Mouse (Mus musculus) forebrain, embryonic 16.5 days (tissue): ENCODE data around the gene Mrgprb3. TPM values are rescaled to one million over a fixed set of nuclear protein-coding genes. Genes with fewer than 3 reads are reported as not detected.

Experiments
- ATAC-seq: fragments of 200-750 bp; cut with Nextera tagmentation; 2 replicates; pipeline ENCODE4 v1.8.0; 2017; ENCODE audit warnings: mild to moderate bottlenecking, moderate library complexity
- H3K27ac ChIP-seq: fragments of 300-500 bp; sonication (generic); 2 replicates; pipeline ENCODE4 v1.5.1; 2014; ENCODE audit warnings: low read length, control low read depth
- H3K27me3 ChIP-seq: fragments of 300-500 bp; sonication (generic); replicated peaks from 2 replicates; pipeline ENCODE4 v1.6.1; 2014; ENCODE audit warnings: low read length; ENCODE audit not compliant: control insufficient read depth, insufficient read depth
- H3K36me3 ChIP-seq: fragments of 300-500 bp; sonication (generic); 2 replicates; pipeline ENCODE4 v1.6.1; 2014; ENCODE audit not compliant: control insufficient read depth, insufficient read depth
- H3K4me1 ChIP-seq: fragments of 300-500 bp; sonication (generic); replicated peaks from 2 replicates; pipeline ENCODE4 v1.6.1; 2014; ENCODE audit warnings: low read length; ENCODE audit not compliant: control insufficient read depth, insufficient read depth
- H3K4me2 ChIP-seq: fragments of 300-500 bp; sonication (generic); 2 replicates; pipeline ENCODE4 v1.6.1; 2014; ENCODE audit warnings: mild to moderate bottlenecking, low read length, control low read depth
- H3K4me3 ChIP-seq: fragments of 300-500 bp; sonication (generic); replicated peaks from 2 replicates; pipeline ENCODE4 v1.5.1; 2014; ENCODE audit warnings: mild to moderate bottlenecking, low read length, control low read depth
- H3K9ac ChIP-seq: fragments of 300-500 bp; sonication (generic); replicated peaks from 2 replicates; pipeline ENCODE4 v1.6.1; 2014; ENCODE audit warnings: low read depth, low read length, control low read depth
- H3K9me3 ChIP-seq: fragments of 300-500 bp; sonication (generic); 2 replicates; pipeline ENCODE4 v1.6.1; 2016; ENCODE audit warnings: low read length; ENCODE audit not compliant: control insufficient read depth
- WGBS: fragments of 180-500 bp; shearing (Covaris S2); extraction: QIAGEN DNeasy Blood & Tissue Kit; methylation state at CpG from one replicate; pipeline ENCODE4 v1.1.7; 2014; 5-methylcytosine and 5-hydroxymethylcytosine counted together
- polyA plus RNA-seq: library from polyadenylated mRNA; unstranded; fragments of >200 nt; fragmentation: Nextera tagmentation; extraction: Ambion mirVana; gene quantifications from 2 replicates; pipeline ENCODE4 v1.2.1, GENCODE M21; 2015

Mrgprb3 gene
- not detected in 2 replicates for polyA plus RNA-seq

GRCm38 (mm10) chr7:48643711-48644110 lies at the start of gene Mrgprb3:
Gene Mrgprb3, minus strand, starts transcription at chr7:48643811.
- no peaks in the 10 kb centered on the region for H3K27me3 ChIP-seq
- ATAC-seq = no peak
- no peaks in the 10 kb centered on the region for H3K9me3 ChIP-seq
- no peak within 1 kb of the TSS for H3K4me2 ChIP-seq
- no peaks in the 10 kb centered on the region for H3K36me3 ChIP-seq
- H3K4me3 ChIP-seq = no peak within 1 kb of the TSS
- no peak within 1 kb of the TSS for H3K9ac ChIP-seq
- no peaks in the 10 kb centered on the region for H3K4me1 ChIP-seq
- 93% methylated on average over 2 of the region's 2 CpGs for WGBS
- no peak within 1 kb of the TSS for H3K27ac ChIP-seq

Other genes starting within 250 kb of the Mrgprb3 start
- not detected in 2 replicates for gene Mrgprb1, start 187.5 kb downstream of the Mrgprb3 start, polyA plus RNA-seq
- gene Mrgprx2, start 144.5 kb downstream of the Mrgprb3 start, polyA plus RNA-seq = not detected in 2 replicates
- gene Mrgprb2, start 85.7 kb downstream of the Mrgprb3 start, polyA plus RNA-seq = not detected in 2 replicates
- 52.8 and 59.4 TPM in 2 replicates for gene Zdhhc13, start 145.2 kb upstream of the Mrgprb3 start, polyA plus RNA-seq
- gene Csrp3, start 204.2 kb upstream of the Mrgprb3 start, polyA plus RNA-seq = not detected in 2 replicates
- gene E2f8, start 237.8 kb upstream of the Mrgprb3 start, polyA plus RNA-seq = 4.8 and 5.7 TPM in 2 replicates